Mouse (Mus musculus) stomach, embryonic 16.5 days (tissue): Measurements from ENCODE around the gene Abcc1. TPM values are rescaled to one million over a fixed set of nuclear protein-coding genes. Genes with fewer than 3 reads are reported as not detected.

Experiments used
- ATAC-seq: fragments of 200-750 bp; cut with Nextera tagmentation; 2 replicates; pipeline ENCODE4 v1.8.0; 2017; ENCODE audit warnings: moderate number of reproducible peaks, moderate TSS enrichment; ENCODE audit not compliant: insufficient read depth, low FRiP score
- H3K27ac ChIP-seq: fragments of 300-500 bp; sonication (generic); 2 replicates; pipeline ENCODE4 v1.5.1; 2014; ENCODE audit warnings: low read length
- H3K27me3 ChIP-seq: fragments of 300-500 bp; sonication (generic); 2 replicates; pipeline ENCODE4 v1.6.1; 2014; ENCODE audit warnings: low read length, control low read depth, mixed read lengths; ENCODE audit not compliant: control insufficient read depth, insufficient read depth
- H3K36me3 ChIP-seq: fragments of 300-500 bp; sonication (generic); 2 replicates; pipeline ENCODE4 v1.6.1; 2014; ENCODE audit warnings: low read length; ENCODE audit not compliant: control insufficient read depth, insufficient read depth
- H3K4me1 ChIP-seq: fragments of 300-500 bp; sonication (generic); 2 replicates; pipeline ENCODE4 v1.6.1; 2014; ENCODE audit warnings: low read length, control low read depth, mixed read lengths; ENCODE audit not compliant: control insufficient read depth, insufficient read depth
- H3K4me2 ChIP-seq: fragments of 300-500 bp; sonication (generic); 2 replicates; pipeline ENCODE4 v1.6.1; 2014; ENCODE audit warnings: low read depth, low read length, mixed read lengths
- H3K4me3 ChIP-seq: fragments of 300-500 bp; sonication (generic); replicated peaks from 2 replicates; pipeline ENCODE4 v1.5.1; 2014; ENCODE audit warnings: mild to moderate bottlenecking, low read length
- H3K9ac ChIP-seq: fragments of 300-500 bp; sonication (generic); 2 replicates; pipeline ENCODE4 v1.6.1; 2014; ENCODE audit warnings: low read length
- H3K9me3 ChIP-seq: fragments of 300-500 bp; sonication (generic); replicated peaks from 2 replicates; pipeline ENCODE4 v1.6.1; 2016; ENCODE audit warnings: low read length, control low read depth; ENCODE audit not compliant: control insufficient read depth
- WGBS: fragments of 180-500 bp; shearing (Covaris S2); extraction: QIAGEN DNeasy Blood & Tissue Kit; methylation state at CpG from one replicate; pipeline ENCODE4 v1.1.7; 2014; 5-methylcytosine and 5-hydroxymethylcytosine counted together
- polyA plus RNA-seq: library from polyadenylated mRNA; unstranded; fragments of >200 nt; fragmentation: Nextera tagmentation; extraction: Ambion mirVana; gene quantifications from 2 replicates; pipeline ENCODE4 v1.2.1, GENCODE M21; 2015

The Abcc1 gene
- polyA plus RNA-seq, 1 experiment from 2014 or later, result 13.6 TPM

DNA sequence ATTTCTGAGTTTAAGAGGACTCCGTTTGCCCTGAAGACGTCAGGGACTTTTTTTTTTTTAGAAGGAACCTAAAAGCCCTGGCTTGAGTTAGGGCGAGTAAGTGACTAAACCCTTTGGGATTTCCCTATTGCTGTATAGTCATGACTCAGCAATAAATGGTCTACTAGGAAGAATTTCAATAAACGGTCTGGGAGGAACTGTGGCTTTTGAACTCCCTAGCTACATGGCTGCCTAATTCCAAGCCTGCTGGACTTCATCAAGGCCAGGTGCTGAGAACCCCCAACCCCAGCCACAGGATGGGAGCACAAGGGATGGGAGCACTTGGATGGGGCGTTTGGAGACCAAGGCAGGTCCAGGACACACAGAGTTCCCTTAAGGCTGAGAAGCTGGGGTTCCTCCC is 8.7 kb upstream of the Abcc1 start:
- Histone ChIP-seq H3K9ac (no peak overlapping the region), H3K4me2 (no peak overlapping the region), H3K4me1 (no peaks in the 10 kb centered on the region), H3K4me3 (no peak overlapping the region), H3K27me3 (no peaks in the 10 kb centered on the region), H3K9me3 (no peaks in the 10 kb centered on the region), H3K36me3 (no peaks in the 10 kb centered on the region), H3K27ac (no peak overlapping the region)
- WGBS, result 49% methylated on average over 5 of the region's 5 CpGs
- ATAC-seq, result no peak

DNA sequence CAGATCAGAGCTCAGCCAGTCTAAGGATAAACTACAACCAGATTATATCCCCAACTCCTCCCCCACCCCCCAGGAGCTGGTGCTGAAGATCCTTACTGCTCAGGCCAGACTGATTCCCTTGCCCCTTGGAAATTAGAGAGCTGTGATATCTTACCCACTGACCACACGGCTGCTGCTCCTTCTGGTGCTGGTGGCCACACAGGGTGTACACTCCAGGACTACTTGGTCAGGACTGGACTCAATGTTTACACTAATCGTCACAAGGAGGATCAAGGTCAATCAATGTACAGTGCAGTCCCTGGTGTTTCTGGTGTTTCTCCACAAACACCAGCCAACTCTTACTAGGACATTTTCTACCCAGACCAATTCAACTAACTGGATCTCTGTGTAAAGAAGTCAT is 3.5 kb upstream of the Abcc1 start:
- Histone ChIP-seq H3K36me3 (no peaks in the 10 kb centered on the region), H3K9ac (no peak overlapping the region), H3K4me1 (peaks cover 4% of the 10 kb centered on the region), H3K9me3 (no peaks in the 10 kb centered on the region), H3K27me3 (no peaks in the 10 kb centered on the region), H3K4me2 (no peak overlapping the region), H3K4me3 (no peak overlapping the region), H3K27ac (peak overlapping the region; percentile 37; the same call in 1 of the 2 replicates)
- no peak for ATAC-seq
- 55% methylated on average over 2 of the region's 2 CpGs for WGBS

DNA sequence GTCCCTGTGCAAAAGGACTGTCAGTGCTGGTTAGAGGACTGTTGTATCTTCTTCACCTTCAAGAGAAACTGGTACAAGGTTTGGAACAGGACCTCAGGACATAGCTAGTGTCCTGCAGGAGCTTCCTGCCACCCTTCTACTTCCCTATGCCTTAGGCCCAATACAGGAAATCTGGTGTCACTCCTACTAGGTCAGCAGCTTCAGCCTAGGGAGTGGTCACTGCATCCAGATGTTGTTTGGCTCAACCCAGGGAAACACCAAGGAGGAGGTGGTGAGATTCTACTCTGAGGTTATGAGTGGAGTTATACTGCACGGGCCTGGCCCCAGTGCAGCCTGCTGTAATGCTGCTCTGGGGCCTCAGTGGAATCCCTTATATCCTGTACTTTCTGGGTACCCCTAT is 2.8 kb upstream of the Abcc1 start:
- H3K27me3 ChIP-seq, result no peaks in the 10 kb centered on the region
- H3K4me3 ChIP-seq, result no peak overlapping the region
- H3K9me3 ChIP-seq, result no peaks in the 10 kb centered on the region
- H3K27ac ChIP-seq, result no peak overlapping the region
- H3K4me2 ChIP-seq, result no peak overlapping the region
- ATAC-seq, result no peak
- WGBS, result 60% methylated on average over 1 of the region's 1 CpGs
- no peaks in the 10 kb centered on the region for H3K36me3 ChIP-seq
- peaks cover 4% of the 10 kb centered on the region for H3K4me1 ChIP-seq
- no peak overlapping the region for H3K9ac ChIP-seq

DNA sequence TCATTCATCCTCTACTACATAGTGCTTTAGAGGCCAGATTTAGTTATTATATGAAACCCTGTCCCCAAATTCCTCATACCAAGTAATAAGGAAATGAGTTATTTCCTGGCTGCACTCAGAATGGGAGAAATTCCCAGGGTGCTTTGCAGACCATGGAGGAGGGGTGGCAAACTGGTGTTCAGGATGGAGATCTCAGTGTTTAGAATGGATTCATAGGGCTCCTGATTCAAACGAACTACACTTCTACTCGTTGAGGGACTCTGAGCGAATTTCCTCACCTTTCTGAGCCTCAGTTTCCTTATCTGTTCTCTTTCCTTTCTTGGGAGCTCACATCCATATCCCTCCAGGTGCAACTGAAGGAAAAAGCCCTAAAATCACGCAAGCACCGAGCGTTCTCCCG is 427 bp upstream of the Abcc1 start:
- H3K9me3 ChIP-seq, result no peaks in the 10 kb centered on the region
- peaks cover 9% of the 10 kb centered on the region for H3K4me1 ChIP-seq
- peak overlapping the region; percentile 88 for H3K9ac ChIP-seq
- no peak for ATAC-seq
- peak overlapping the region; percentile 96 for H3K4me2 ChIP-seq
- no peaks in the 10 kb centered on the region for H3K36me3 ChIP-seq
- no peaks in the 10 kb centered on the region for H3K27me3 ChIP-seq
- H3K27ac ChIP-seq, result peak overlapping the region; percentile 66; the same call in 1 of the 2 replicates
- H3K4me3 ChIP-seq, result peak overlapping the region; percentile 78
- 3% methylated on average over 7 of the region's 7 CpGs for WGBS

- WGBS, result 30% methylated on average over 7 of the region's 7 CpGs
- peaks cover 9% of the 10 kb centered on the region for H3K4me1 ChIP-seq
- no peaks in the 10 kb centered on the region for H3K36me3 ChIP-seq
- peak overlapping the region; percentile 78 for H3K4me3 ChIP-seq
- H3K4me2 ChIP-seq, result peak overlapping the region; percentile 96
- H3K27me3 ChIP-seq, result no peaks in the 10 kb centered on the region
- no peaks in the 10 kb centered on the region for H3K9me3 ChIP-seq
- peak overlapping the region; percentile 88 for H3K9ac ChIP-seq
- no peak for ATAC-seq
- H3K27ac ChIP-seq, result 0 out of 2 replicates have a peak overlapping the region, but pooled peaks have one; percentile 49
These were observed 902 bp downstream of the Abcc1 start for GRCm38 (mm10) chr16:14362099-14362820.

DNA sequence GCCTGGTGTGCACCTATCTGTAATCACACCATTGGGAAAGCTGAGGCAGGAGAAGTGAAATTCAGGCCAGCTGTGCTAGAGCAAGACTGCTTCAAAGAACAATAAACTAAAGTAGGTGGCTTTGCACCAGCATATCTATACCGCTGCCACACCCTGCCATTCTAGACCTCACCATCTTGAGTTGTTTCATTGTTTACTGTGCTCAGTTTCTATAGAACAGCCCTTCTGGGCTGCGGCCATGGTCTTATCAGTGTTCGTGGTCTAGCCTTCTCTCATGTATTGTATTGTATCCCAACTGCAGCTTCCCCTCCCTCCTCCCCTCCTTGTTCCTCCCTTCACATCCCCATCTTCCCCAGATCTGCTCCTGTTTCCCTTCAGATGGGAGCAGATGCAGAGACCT is 2.1 kb downstream of the Abcc1 start:
- no peaks in the 10 kb centered on the region for H3K9me3 ChIP-seq
- H3K4me1 ChIP-seq, result peaks cover 9% of the 10 kb centered on the region
- H3K36me3 ChIP-seq, result no peaks in the 10 kb centered on the region
- H3K27me3 ChIP-seq, result no peaks in the 10 kb centered on the region
- H3K4me3 ChIP-seq, result no peak overlapping the region
- ATAC-seq, result no peak
- WGBS, result 80% methylated on average over 3 of the region's 3 CpGs
- H3K27ac ChIP-seq, result no peak overlapping the region
- no peak overlapping the region for H3K4me2 ChIP-seq
- H3K9ac ChIP-seq, result no peak overlapping the region

DNA sequence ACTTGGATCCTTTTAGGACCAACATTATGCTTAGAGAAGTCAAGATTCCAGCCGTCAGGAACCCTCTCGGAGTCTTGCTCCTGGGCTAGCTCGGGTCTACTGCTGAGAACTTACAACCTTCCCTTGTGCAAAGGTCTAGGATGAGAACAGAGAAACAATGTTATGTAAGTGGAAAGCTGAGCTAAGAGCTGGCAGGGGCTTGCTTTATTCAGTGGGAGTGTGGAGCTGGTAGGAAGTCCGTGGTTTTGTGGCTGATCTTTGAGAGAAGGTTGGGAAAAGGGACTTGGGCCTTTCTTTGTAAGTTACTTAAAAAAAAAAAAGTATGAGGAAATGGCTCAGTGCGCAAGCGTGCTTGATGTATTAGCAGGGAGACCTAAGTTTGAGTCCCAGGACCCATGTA is 2.7 kb downstream of the Abcc1 start:
- H3K27ac ChIP-seq, result no peak overlapping the region
- H3K9ac ChIP-seq, result no peak overlapping the region
- no peaks in the 10 kb centered on the region for H3K36me3 ChIP-seq
- H3K4me2 ChIP-seq, result no peak overlapping the region
- peaks cover 9% of the 10 kb centered on the region for H3K4me1 ChIP-seq
- no peak overlapping the region for H3K4me3 ChIP-seq
- no peak for ATAC-seq
- no peaks in the 10 kb centered on the region for H3K27me3 ChIP-seq
- 84% methylated on average over 6 of the region's 6 CpGs for WGBS
- H3K9me3 ChIP-seq, result no peaks in the 10 kb centered on the region

DNA sequence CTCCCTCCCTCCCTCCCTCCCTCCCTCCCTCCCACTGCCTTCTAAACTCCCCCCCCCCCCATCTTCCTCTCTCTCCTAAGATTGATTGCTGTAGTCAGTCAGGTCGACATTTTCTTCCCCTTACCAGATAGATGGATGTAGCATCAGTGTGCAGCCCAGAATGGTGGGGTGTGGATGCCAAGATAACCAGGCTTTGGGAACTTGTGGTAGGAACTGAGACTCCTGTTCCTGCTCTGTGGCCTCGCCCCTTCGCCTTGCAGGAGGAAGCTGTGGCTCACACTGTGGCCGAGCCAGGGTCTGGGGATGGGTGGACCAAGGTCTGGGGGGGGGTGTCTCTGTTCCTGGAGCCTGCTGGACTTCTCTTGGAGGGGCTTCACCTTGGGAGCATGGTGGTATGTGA is 4.1 kb downstream of the Abcc1 start:
- Histone ChIP-seq H3K27me3 (no peaks in the 10 kb centered on the region), H3K9me3 (no peaks in the 10 kb centered on the region), H3K4me1 (peaks cover 9% of the 10 kb centered on the region), H3K4me3 (no peak overlapping the region), H3K36me3 (no peaks in the 10 kb centered on the region), H3K27ac (no peak overlapping the region), H3K9ac (no peak overlapping the region), H3K4me2 (no peak overlapping the region)
- WGBS, result 67% methylated on average over 4 of the region's 4 CpGs
- ATAC-seq, result no peak

- no peak overlapping the region for H3K27ac ChIP-seq
These were observed 4.7 kb downstream of the Abcc1 start for GRCm38 (mm10) chr16:14366017-14366416.

More at GRCm38 (mm10) chr16:14366017-14366416, 4.7 kb downstream of the Abcc1 start:
- H3K4me3 ChIP-seq, result no peak overlapping the region
- no peaks in the 10 kb centered on the region for H3K36me3 ChIP-seq
- H3K4me1 ChIP-seq, result peaks cover 8% of the 10 kb centered on the region
- H3K27me3 ChIP-seq, result no peaks in the 10 kb centered on the region
- WGBS, result 100% methylated on average over 1 of the region's 1 CpGs
- H3K9me3 ChIP-seq, result no peaks in the 10 kb centered on the region
- H3K9ac ChIP-seq, result no peak overlapping the region
- H3K4me2 ChIP-seq, result no peak overlapping the region
- ATAC-seq, result no peak
